Mouse (Mus musculus): ENCODE results near the gene Dnajc6.

GRCm38 (mm10) chr4:101472767-101473166 is 23.7 kb upstream of the Dnajc6 start:
- no peak for TF ChIP-seq POLR2A (IDR thresholded peaks at IDR 0.05; ENCODE audit: control insufficient read depth, low read depth, low read length)
- TF ChIP-seq CTCF (IDR thresholded peaks at IDR 0.05; ENCODE audit: control insufficient read depth, insufficient read depth, insufficient replicate concordance, low read depth, low read length): no peak

Data from testis, adult 2 months (tissue).